Mouse (Mus musculus): ENCODE measurements around the gene Fgfr2.

DNA sequence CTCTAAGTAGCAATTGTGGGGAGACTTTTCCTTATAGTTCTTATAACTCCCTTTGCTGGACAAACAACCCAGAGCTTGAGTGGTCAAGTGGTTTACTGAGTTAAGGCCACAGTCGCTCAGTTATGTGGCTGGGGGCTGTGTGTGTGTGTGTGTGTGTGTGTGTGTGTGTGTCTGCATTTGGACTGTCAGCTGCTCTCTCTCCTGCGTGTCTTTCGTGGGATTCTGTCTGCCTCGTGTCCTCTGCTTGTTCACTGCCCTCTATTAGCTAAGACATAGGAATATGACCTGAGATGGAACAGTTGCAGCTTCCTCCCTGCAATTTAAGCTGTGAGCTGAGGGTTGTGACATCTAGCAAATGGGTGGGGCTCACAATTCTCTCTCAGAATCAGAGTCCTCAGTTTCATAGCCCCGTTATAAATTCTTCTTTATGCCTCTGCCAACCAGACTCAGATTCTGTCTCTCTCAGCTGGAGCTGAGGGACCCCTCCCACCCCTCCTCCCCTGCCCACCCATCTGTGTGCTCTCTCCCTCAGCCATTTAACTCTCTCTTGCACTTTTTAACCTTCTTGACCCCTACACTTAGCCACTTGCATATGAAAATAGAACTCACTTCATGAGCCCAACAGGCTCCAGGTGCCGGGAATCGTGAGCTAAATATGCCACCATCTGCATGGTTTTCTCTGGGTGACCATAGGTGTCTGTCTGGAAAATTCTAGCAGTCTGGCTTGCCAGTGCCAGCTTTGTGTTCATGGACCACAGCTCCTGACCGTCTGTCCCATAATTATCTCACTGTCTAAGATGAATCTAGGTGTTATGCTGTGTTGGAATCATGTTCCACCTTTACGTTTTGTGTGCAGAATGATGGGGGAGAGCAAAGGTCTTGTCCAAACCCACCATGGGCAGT, 2413.5 kb downstream of the Fgfr2 start:
- TF ChIP-seq EP300 (IDR thresholded peaks at IDR 0.05; ENCODE audit: low read depth) = no peak
- TF ChIP-seq CTCF (IDR thresholded peaks at IDR 0.05; ENCODE audit: low read depth) = no peak

Data from liver, postnatal 0 days (tissue).